Mouse (Mus musculus): ENCODE results near the gene Sh2d3c. TPM values are rescaled to one million over a fixed set of nuclear protein-coding genes. Genes with fewer than 3 reads are reported as not detected.

The Sh2d3c gene
- 6.2 and 6.9 TPM in 2 replicates for polyA plus RNA-seq (2015; fragmentation: Nextera tagmentation; extraction: Ambion mirVana)

GRCm38 (mm10) chr2:32720681-32721229 lies at the start of gene Sh2d3c:
Gene Sh2d3c (plus strand): TSS chr2:32721055.

GRCm38 (mm10) chr2:32704021-32704421 lies 16.8 kb upstream of the Sh2d3c start, which contains the start of gene Fpgs:
Gene Fpgs (minus strand): TSS chr2:32704145.

GRCm38 (mm10) chr2:32712934-32713817 lies 7.7 kb upstream of the Sh2d3c start, which contains the start of gene Cdk9:
Gene Cdk9 (minus strand): TSS chr2:32713076.

GRCm38 (mm10) chr2:32740916-32741272 lies 20.0 kb downstream of the Sh2d3c start, which contains the start of gene 6330409D20Rik:
Gene 6330409D20Rik (minus strand): TSS chr2:32741016.

GRCm38 (mm10) chr2:32757056-32757845 lies 36.4 kb downstream of the Sh2d3c start, which contains the start of gene Tor2a:
Gene Tor2a (plus strand): TSS chr2:32757234.

GRCm38 (mm10) chr2:32775359-32776074 lies 54.7 kb downstream of the Sh2d3c start, which contains the start of the genes Ttc16 and Ptrh1:
Gene Ttc16 (minus strand): TSS chr2:32775633.
Gene Ptrh1 (plus strand): TSS chr2:32775786.

GRCm38 (mm10) chr2:32784048-32784681 lies 63.3 kb downstream of the Sh2d3c start, which contains the start of gene Cfap157:
Gene Cfap157 (minus strand): TSS chr2:32784428.

MicroRNA genes within 50 kb of the gene (microRNA counts, 519-probe panel; counts per million panel counts)
- not detected for microRNA mmu-miR-2861

Small RNA genes lying within 50 kb of the gene (microRNA-seq; reads per million reads assigned to microRNA genes)
- not detected for gene Gm47291
- not detected for gene Mir2861
- gene Mir3960 = not detected
- gene Mir8093 = not detected

Other genes starting within 250 kb of the Sh2d3c start
- 5.9 and 7.0 TPM in 2 replicates for gene Fam102a, start 185.7 kb upstream of the Sh2d3c start, polyA plus RNA-seq (2015; fragmentation: Nextera tagmentation; extraction: Ambion mirVana)
- gene Dpm2, start 150.2 kb upstream of the Sh2d3c start, polyA plus RNA-seq (2015; fragmentation: Nextera tagmentation; extraction: Ambion mirVana) = 78.8 and 88.0 TPM in 2 replicates
- gene Pip5kl1, start 146.3 kb upstream of the Sh2d3c start, polyA plus RNA-seq (2015; fragmentation: Nextera tagmentation; extraction: Ambion mirVana) = not detected in 2 replicates
- not detected in 2 replicates for gene 9430097D07Rik, start 145.4 kb upstream of the Sh2d3c start, polyA plus RNA-seq (2015; fragmentation: Nextera tagmentation; extraction: Ambion mirVana)
- gene St6galnac4, start 134.0 kb upstream of the Sh2d3c start, polyA plus RNA-seq (2015; fragmentation: Nextera tagmentation; extraction: Ambion mirVana) = 8.2 and 10.1 TPM in 2 replicates
- 19.0 and 19.1 TPM in 2 replicates for gene St6galnac6, start 121.3 kb upstream of the Sh2d3c start, polyA plus RNA-seq (2015; fragmentation: Nextera tagmentation; extraction: Ambion mirVana)
- 50.9 and 51.6 TPM in 2 replicates for gene Ak1, start 99.3 kb upstream of the Sh2d3c start, polyA plus RNA-seq (2015; fragmentation: Nextera tagmentation; extraction: Ambion mirVana)
- gene Eng, start 74.5 kb upstream of the Sh2d3c start, polyA plus RNA-seq (2015; fragmentation: Nextera tagmentation; extraction: Ambion mirVana) = 37.8 and 40.2 TPM in 2 replicates
- gene Fpgs, start 16.9 kb upstream of the Sh2d3c start, polyA plus RNA-seq (2015; fragmentation: Nextera tagmentation; extraction: Ambion mirVana) = 20.7 and 22.6 TPM in 2 replicates
- 52.3 and 52.9 TPM in 2 replicates for gene Cdk9, start 8.0 kb upstream of the Sh2d3c start, polyA plus RNA-seq (2015; fragmentation: Nextera tagmentation; extraction: Ambion mirVana)
- gene 6330409D20Rik, start 20.0 kb downstream of the Sh2d3c start, polyA plus RNA-seq (2015; fragmentation: Nextera tagmentation; extraction: Ambion mirVana) = not detected in 2 replicates
- 38.1 and 39.5 TPM in 2 replicates for gene Tor2a, start 36.2 kb downstream of the Sh2d3c start, polyA plus RNA-seq (2015; fragmentation: Nextera tagmentation; extraction: Ambion mirVana)
- gene Ttc16, start 54.6 kb downstream of the Sh2d3c start, polyA plus RNA-seq (2015; fragmentation: Nextera tagmentation; extraction: Ambion mirVana) = 0.06 TPM in 1 of 2 replicates, not detected in the other
- gene Ptrh1, start 54.7 kb downstream of the Sh2d3c start, polyA plus RNA-seq (2015; fragmentation: Nextera tagmentation; extraction: Ambion mirVana) = 6.1 and 7.4 TPM in 2 replicates
- 1.4 and 2.1 TPM in 2 replicates for gene Cfap157, start 63.4 kb downstream of the Sh2d3c start, polyA plus RNA-seq (2015; fragmentation: Nextera tagmentation; extraction: Ambion mirVana)
- 10.5 and 14.1 TPM in 2 replicates for gene Stxbp1, start 126.2 kb downstream of the Sh2d3c start, polyA plus RNA-seq (2015; fragmentation: Nextera tagmentation; extraction: Ambion mirVana)
- 94.2 and 94.5 TPM in 2 replicates for gene Fam129b, start 155.1 kb downstream of the Sh2d3c start, polyA plus RNA-seq (2015; fragmentation: Nextera tagmentation; extraction: Ambion mirVana)
- gene Rpl12, start 240.5 kb downstream of the Sh2d3c start, polyA plus RNA-seq (2015; fragmentation: Nextera tagmentation; extraction: Ambion mirVana) = 120 and 126 TPM in 2 replicates
- 5.2 and 6.7 TPM in 2 replicates for gene Lrsam1, start 240.6 kb downstream of the Sh2d3c start, polyA plus RNA-seq (2015; fragmentation: Nextera tagmentation; extraction: Ambion mirVana)

All from urinary bladder, postnatal 0 days (tissue).